8 mouse cellular contexts compared by ENCODE assay signal in the genomic region with DNA sequence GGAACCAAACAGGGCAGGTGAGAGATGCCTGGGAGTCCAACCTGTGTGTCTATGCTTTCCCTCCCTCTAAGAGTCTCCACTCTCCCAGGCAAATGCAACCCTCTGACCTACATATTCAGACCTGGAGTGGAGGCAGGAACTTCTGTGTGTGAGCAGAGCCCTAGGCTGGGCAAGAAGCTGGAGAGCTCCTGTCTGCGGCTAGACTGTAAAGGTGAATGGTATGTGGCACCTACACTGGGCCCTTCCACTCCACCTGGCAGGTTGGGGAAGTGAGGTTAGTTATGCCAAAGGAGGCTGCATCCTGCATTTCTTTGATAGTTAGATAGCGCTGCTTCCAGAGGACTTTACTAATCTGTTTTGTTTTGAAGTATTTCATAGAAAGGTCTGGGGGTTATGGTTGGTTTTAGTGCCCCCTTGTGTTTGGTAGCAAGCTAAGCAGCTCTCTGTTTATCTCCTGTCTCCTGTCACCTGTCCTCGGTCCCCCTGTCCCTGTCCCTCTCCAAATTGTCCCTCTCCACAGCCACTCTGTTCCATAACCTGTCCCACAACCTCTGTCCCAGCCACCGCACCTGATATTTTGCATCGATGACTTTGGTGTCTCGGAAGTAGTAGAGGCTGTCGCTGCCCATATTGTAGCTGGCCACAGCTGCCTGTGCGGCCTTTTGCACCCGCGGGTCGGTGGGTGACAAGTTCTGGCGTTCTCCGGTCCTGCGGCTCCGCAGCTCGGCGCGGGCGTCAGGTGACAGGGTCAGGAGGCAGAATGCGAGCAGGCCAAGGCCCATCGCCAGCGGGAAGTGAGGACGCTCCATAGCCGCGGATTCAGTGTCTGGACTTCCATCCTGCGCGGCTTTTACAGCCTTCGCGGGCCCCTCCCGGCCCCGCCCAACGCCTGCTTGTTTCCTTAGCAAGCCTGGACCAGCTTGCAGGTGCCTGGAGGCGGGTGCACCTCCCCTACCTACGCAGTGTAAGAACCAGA. TPM values are rescaled to one million over a fixed set of nuclear protein-coding genes. Genes with fewer than 3 reads are reported as not detected.
DNase-seq lines count a peak whose midpoint lies in the region; ATAC-seq and TF ChIP-seq lines count a peak whose summit lies in the region.

No protein-coding gene starts in this region.

- DNase-seq in CD4-positive helper T cell, adult 2 months (ENCODE audit: low read depth, low spot score) = peak; percentile 56
- no peak for DNase-seq in ES-E14 (ENCODE audit: low read depth, low spot score)
- peak; percentile 64 to 66 for DNase-seq in cerebellum, postnatal 36 days

- H3K27me3 ChIP-seq in intestine, postnatal 0 days (replicated peaks; ENCODE audit: control insufficient read depth, insufficient read depth, low read length) = no peaks in the 10 kb centered on the region
- peaks cover 5% of the 10 kb centered on the region; the same call in 1 of the 2 replicates for H3K27me3 ChIP-seq in liver, embryonic 15.5 days

- in situ Hi-C loops in ES-E14 (cut with MboI; ENCODE audit: low sequenced_read_pairs in 2 of 2, unreplicated experiment in 2 of 2) = no loop called here

- no peaks in the 10 kb centered on the region for H3K9me3 ChIP-seq in ES-E14 (ENCODE audit: control insufficient read depth, insufficient read depth, low read depth, low read length)
- no peaks in the 10 kb centered on the region for H3K9me3 ChIP-seq in intestine, postnatal 0 days (ENCODE audit: control insufficient read depth)
- no peaks in the 10 kb centered on the region for H3K9me3 ChIP-seq in liver, embryonic 15.5 days (replicated peaks)

- 3% methylated on average over 34 of the region's 34 CpGs for WGBS in intestine, postnatal 0 days
- WGBS in liver, embryonic 15.5 days (ENCODE audit: insufficient replicate concordance) = 5% methylated on average over 34 of the region's 34 CpGs
- 4% methylated on average over 34 of the region's 34 CpGs for WGBS in olfactory bulb, adult 2 months

- no peaks in the 10 kb centered on the region for H3K36me3 ChIP-seq in ES-E14 (ENCODE audit: control insufficient read depth, insufficient read depth, low read length, poor library complexity, severe bottlenecking)
- H3K36me3 ChIP-seq in intestine, postnatal 0 days (ENCODE audit: control insufficient read depth, insufficient read depth) = no peaks in the 10 kb centered on the region
- no peaks in the 10 kb centered on the region for H3K36me3 ChIP-seq in liver, embryonic 15.5 days (replicated peaks)

- H3K4me3 ChIP-seq in ES-E14 (ENCODE audit: insufficient read depth in 1 of 2, low read depth in 1 of 2, low read length in 2 of 2, poor library complexity in 1 of 2, severe bottlenecking in 1 of 2) = peak overlapping the region; percentile 55 to 62
- H3K4me3 ChIP-seq in intestine, postnatal 0 days (ENCODE audit: low read depth, low read length) = peak overlapping the region; percentile 47
- peak overlapping the region; percentile 47 for H3K4me3 ChIP-seq in liver, embryonic 15.5 days (replicated peaks)
- peak overlapping the region; percentile 54 for H3K4me3 ChIP-seq in olfactory bulb, adult 2 months (ENCODE audit: insufficient read depth, low read depth, low read length)

- H3K4me1 ChIP-seq in ES-E14 (ENCODE audit: control insufficient read depth in 2 of 2, insufficient read depth in 2 of 2, low read length in 2 of 2, poor library complexity in 1 of 2) = no peaks in the 10 kb centered on the region
- 0 out of 2 replicates have a peak, but pooled peaks cover 3% of the 10 kb centered on the region for H3K4me1 ChIP-seq in intestine, postnatal 0 days (replicated peaks; ENCODE audit: control insufficient read depth, insufficient read depth, low read length)
- peaks cover 6% of the 10 kb centered on the region for H3K4me1 ChIP-seq in liver, embryonic 15.5 days (replicated peaks)
- H3K4me1 ChIP-seq in olfactory bulb, adult 2 months (ENCODE audit: control insufficient read depth, insufficient read depth, low read length) = peaks cover 12% of the 10 kb centered on the region

- peak overlapping the region; percentile 39; the same call in 1 of the 2 replicates for H3K9ac ChIP-seq in ES-E14 (ENCODE audit: insufficient read depth, low read depth, low read length, poor library complexity, severe bottlenecking)
- peak overlapping the region; percentile 31 for H3K9ac ChIP-seq in intestine, postnatal 0 days (ENCODE audit: low read depth, low read length)
- peak overlapping the region; percentile 46 for H3K9ac ChIP-seq in liver, embryonic 15.5 days

- peak; percentile 54 for ATAC-seq in granulocyte monocyte progenitor cell, adult 5-6 weeks (replicated peaks; ENCODE audit: poor library complexity, severe bottlenecking)
- peak; percentile 69 for ATAC-seq in intestine, postnatal 0 days
- no peak for ATAC-seq in liver, embryonic 15.5 days (ENCODE audit: insufficient read depth)
- no peak for ATAC-seq in erythroid progenitor cell, adult 5-6 weeks (replicated peaks; ENCODE audit: low FRiP score, poor library complexity, severe bottlenecking)

- H3K4me2 ChIP-seq in intestine, postnatal 0 days (replicated peaks; ENCODE audit: low read depth) = peak overlapping the region; percentile 75
- H3K4me2 ChIP-seq in liver, embryonic 15.5 days = peak overlapping the region; percentile 76

- no peak for TF ChIP-seq POLR2A in olfactory bulb, adult 2 months (IDR thresholded peaks at IDR 0.05; ENCODE audit: insufficient read depth, low read depth, low read length)

- no peak overlapping the region for H3K27ac ChIP-seq in ES-E14 (ENCODE audit: insufficient read depth, low read depth, low read length, poor library complexity, severe bottlenecking)
- no peak overlapping the region for H3K27ac ChIP-seq in intestine, postnatal 0 days (ENCODE audit: low read depth, low read length)
- H3K27ac ChIP-seq in liver, embryonic 15.5 days (replicated peaks) = no peak overlapping the region
- H3K27ac ChIP-seq in olfactory bulb, adult 2 months (ENCODE audit: insufficient read depth, low read depth, low read length) = 0 out of 2 replicates have a peak overlapping the region, but pooled peaks have one; percentile 14

- peak; percentile 74 for TF ChIP-seq CTCF in intestine, postnatal 0 days (IDR thresholded peaks at IDR 0.05; ENCODE audit: low read depth)
- TF ChIP-seq CTCF in olfactory bulb, adult 2 months (IDR thresholded peaks at IDR 0.05; ENCODE audit: insufficient read depth, low read depth, low read length) = peak; percentile 28; the same call in 1 of the 2 replicates

RNA-seq across cellular contexts. Expression of a gene that starts 0.6 kb away (rescaled TPM):
- total RNA-seq in ES-E14 (2012; rRNA removed) = 1.1 and 2.1 TPM in 2 replicates
- not detected in 2 replicates for total RNA-seq in granulocyte monocyte progenitor cell, adult 5-6 weeks (2014; fragmentation: Nextera tagmentation)
- not detected in 2 replicates for total RNA-seq in granulocyte monocyte progenitor cell, adult 5-6 weeks (2017)
- 624 and 632 TPM in 2 replicates for polyA plus RNA-seq in intestine, postnatal 0 days (2015; fragmentation: Nextera tagmentation; extraction: Ambion mirVana)
- polyA plus RNA-seq in liver, embryonic 15.5 days (2015; fragmentation: Nextera tagmentation; extraction: Ambion mirVana) = not detected in 2 replicates
- polyA plus RNA-seq in olfactory bulb, adult 2 months (2012; ENCODE audit: insufficient read depth, insufficient read length, low replicate concordance, missing spikeins) = not detected in 2 replicates
- total RNA-seq in erythroid progenitor cell, adult 5-6 weeks (2015; ENCODE audit: low replicate concordance) = 0.42 TPM in 1 of 2 replicates, not detected in the other
- total RNA-seq in erythroid progenitor cell, adult 5-6 weeks (2017; ENCODE audit: low replicate concordance) = not detected in 2 replicates

RNA-seq across cellular contexts. Expression of a gene that starts 13.3 kb away (rescaled TPM):
- not detected in 2 replicates for total RNA-seq in ES-E14 (2012; rRNA removed)
- total RNA-seq in granulocyte monocyte progenitor cell, adult 5-6 weeks (2014; fragmentation: Nextera tagmentation) = not detected in 2 replicates
- not detected in 2 replicates for total RNA-seq in granulocyte monocyte progenitor cell, adult 5-6 weeks (2017)
- not detected in 2 replicates for polyA plus RNA-seq in intestine, postnatal 0 days (2015; fragmentation: Nextera tagmentation; extraction: Ambion mirVana)
- polyA plus RNA-seq in liver, embryonic 15.5 days (2015; fragmentation: Nextera tagmentation; extraction: Ambion mirVana) = not detected in 2 replicates
- polyA plus RNA-seq in olfactory bulb, adult 2 months (2012; ENCODE audit: insufficient read depth, insufficient read length, low replicate concordance, missing spikeins) = not detected in 2 replicates
- not detected in 2 replicates for total RNA-seq in erythroid progenitor cell, adult 5-6 weeks (2015; ENCODE audit: low replicate concordance)
- total RNA-seq in erythroid progenitor cell, adult 5-6 weeks (2017; ENCODE audit: low replicate concordance) = not detected in 2 replicates

RNA-seq across cellular contexts. Expression of a gene that starts 17.7 kb away (rescaled TPM):
- total RNA-seq in ES-E14 (2012; rRNA removed) = 101 and 127 TPM in 2 replicates
- 52.8 and 54.1 TPM in 2 replicates for total RNA-seq in granulocyte monocyte progenitor cell, adult 5-6 weeks (2014; fragmentation: Nextera tagmentation)
- total RNA-seq in granulocyte monocyte progenitor cell, adult 5-6 weeks (2017) = 69.4 and 72.2 TPM in 2 replicates
- polyA plus RNA-seq in intestine, postnatal 0 days (2015; fragmentation: Nextera tagmentation; extraction: Ambion mirVana) = 81.2 and 88.1 TPM in 2 replicates
- polyA plus RNA-seq in liver, embryonic 15.5 days (2015; fragmentation: Nextera tagmentation; extraction: Ambion mirVana) = 26.0 and 26.5 TPM in 2 replicates
- not detected in 2 replicates for polyA plus RNA-seq in olfactory bulb, adult 2 months (2012; ENCODE audit: insufficient read depth, insufficient read length, low replicate concordance, missing spikeins)
- total RNA-seq in erythroid progenitor cell, adult 5-6 weeks (2015; ENCODE audit: low replicate concordance) = 26.0 and 27.0 TPM in 2 replicates
- 33.9 and 45.0 TPM in 2 replicates for total RNA-seq in erythroid progenitor cell, adult 5-6 weeks (2017; ENCODE audit: low replicate concordance)

RNA-seq across cellular contexts. Expression of a gene that starts 18.2 kb away (rescaled TPM):
- total RNA-seq in ES-E14 (2012; rRNA removed) = 213 and 281 TPM in 2 replicates
- 526 and 559 TPM in 2 replicates for total RNA-seq in granulocyte monocyte progenitor cell, adult 5-6 weeks (2014; fragmentation: Nextera tagmentation)
- 84.9 and 130 TPM in 2 replicates for total RNA-seq in granulocyte monocyte progenitor cell, adult 5-6 weeks (2017)
- 309 and 329 TPM in 2 replicates for polyA plus RNA-seq in intestine, postnatal 0 days (2015; fragmentation: Nextera tagmentation; extraction: Ambion mirVana)
- polyA plus RNA-seq in liver, embryonic 15.5 days (2015; fragmentation: Nextera tagmentation; extraction: Ambion mirVana) = 216 and 231 TPM in 2 replicates
- polyA plus RNA-seq in olfactory bulb, adult 2 months (2012; ENCODE audit: insufficient read depth, insufficient read length, low replicate concordance, missing spikeins) = not detected in 2 replicates
- 150 and 163 TPM in 2 replicates for total RNA-seq in erythroid progenitor cell, adult 5-6 weeks (2015; ENCODE audit: low replicate concordance)
- 29.1 and 34.9 TPM in 2 replicates for total RNA-seq in erythroid progenitor cell, adult 5-6 weeks (2017; ENCODE audit: low replicate concordance)

RNA-seq across cellular contexts. Expression of a gene that starts 39.7 kb away (rescaled TPM):
- total RNA-seq in ES-E14 (2012; rRNA removed) = 111 and 118 TPM in 2 replicates
- 86.2 and 138 TPM in 2 replicates for total RNA-seq in granulocyte monocyte progenitor cell, adult 5-6 weeks (2014; fragmentation: Nextera tagmentation)
- 63.2 and 78.7 TPM in 2 replicates for total RNA-seq in granulocyte monocyte progenitor cell, adult 5-6 weeks (2017)
- 53.7 and 63.0 TPM in 2 replicates for polyA plus RNA-seq in intestine, postnatal 0 days (2015; fragmentation: Nextera tagmentation; extraction: Ambion mirVana)
- 26.5 and 31.5 TPM in 2 replicates for polyA plus RNA-seq in liver, embryonic 15.5 days (2015; fragmentation: Nextera tagmentation; extraction: Ambion mirVana)
- polyA plus RNA-seq in olfactory bulb, adult 2 months (2012; ENCODE audit: insufficient read depth, insufficient read length, low replicate concordance, missing spikeins) = not detected in 2 replicates
- 73.4 and 90.8 TPM in 2 replicates for total RNA-seq in erythroid progenitor cell, adult 5-6 weeks (2015; ENCODE audit: low replicate concordance)
- 62.2 and 94.3 TPM in 2 replicates for total RNA-seq in erythroid progenitor cell, adult 5-6 weeks (2017; ENCODE audit: low replicate concordance)

Comparison
In these comparisons a context has a peak if more than half of its experiments do, and no peak if none do; other contexts are left out.
1. ATAC-seq: peak in granulocyte monocyte progenitor cell, adult 5-6 weeks (single experiment) and intestine, postnatal 0 days (single experiment); none in liver, embryonic 15.5 days (single experiment) and erythroid progenitor cell, adult 5-6 weeks (single experiment).
2. Peak in every context shown above with its lines, with median percentiles within 50 percentile points of each other: H3K4me3 ChIP-seq and H3K9ac ChIP-seq.